Mouse (Mus musculus) heart, adult 9 months (tissue): ENCODE measurements around the gene Pold1.

Experiments used
- DNase-seq, 2 experiments: peaks; one replicate each; pipeline ENCODE4 v3.0.0; 2022; ENCODE audit warnings: low spot score in 2 of 2

Gene Pold1

GRCm38 (mm10) chr7:44486927-44487575 is 61.6 kb downstream of the Pold1 start:
- DNase-seq, result no peak

- no peak for DNase-seq
Observed at GRCm38 (mm10) chr7:44485572-44486195, 63.0 kb downstream of the Pold1 start.

- peak in 1 of 2 experiments; percentile 59 for DNase-seq
Observed at GRCm38 (mm10) chr7:44484841-44485571, 63.6 kb downstream of the Pold1 start.

- DNase-seq, result no peak
Observed at GRCm38 (mm10) chr7:44484109-44484508, 64.5 kb downstream of the Pold1 start.

- DNase-seq, result no peak
Observed at GRCm38 (mm10) chr7:44482836-44483435, 65.7 kb downstream of the Pold1 start.
